Mouse (Mus musculus) CH12.LX (cell line): Measurements from ENCODE around the gene Rab12.

Experiments
- CHD2 ChIP-seq: IDR thresholded peaks from 2 replicates; pipeline ENCODE4 v1.6.1; 2011; ENCODE audit warnings: low read length, improper control_type of control experiment
- CTCF ChIP-seq, 2 experiments: IDR thresholded peaks in 1 of 2; conservative IDR thresholded peaks in 1 of 2; 2 replicates each; pipeline ENCODE4 v1.5.1; 2011 to 2012; ENCODE audit warnings: low read depth in 2 of 2, low read length in 2 of 2, improper control_type of control experiment in 1 of 2, inconsistent platforms in 1 of 2, mild to moderate bottlenecking in 1 of 2, moderate library complexity in 1 of 2
- EP300 ChIP-seq: IDR thresholded peaks from 2 replicates; pipeline ENCODE4 v1.6.1; 2011; ENCODE audit warnings: low read length, improper control_type of control experiment
- GABPA ChIP-seq: IDR thresholded peaks from 2 replicates; pipeline ENCODE4 v1.6.1; 2012; ENCODE audit warnings: low read depth, low read length, improper control_type of control experiment, inconsistent platforms; ENCODE audit not compliant: insufficient replicate concordance
- JUND ChIP-seq: conservative IDR thresholded peaks from 2 replicates; pipeline ENCODE4 v1.6.1; 2011; ENCODE audit warnings: low read depth, low read length, improper control_type of control experiment
- MXI1 ChIP-seq: IDR thresholded peaks from 2 replicates; pipeline ENCODE4 v1.6.1; 2011; ENCODE audit warnings: mild to moderate bottlenecking, low read depth, low read length, improper control_type of control experiment
- POLR2A ChIP-seq: IDR thresholded peaks from 2 replicates; pipeline ENCODE4 v1.6.1; 2011; ENCODE audit warnings: low read depth, mild to moderate bottlenecking, improper control_type of control experiment, low read length
- POLR2AphosphoS2 ChIP-seq: IDR thresholded peaks from 2 replicates; pipeline ENCODE4 v1.6.1; 2011; ENCODE audit warnings: low read depth, low read length, improper control_type of control experiment
- TCF12 ChIP-seq: IDR thresholded peaks from 2 replicates; pipeline ENCODE4 v1.6.1; 2014; ENCODE audit warnings: low read depth, mild to moderate bottlenecking, inconsistent platforms, low read length, improper control_type of control experiment
- USF1 ChIP-seq: IDR thresholded peaks from 2 replicates; pipeline ENCODE4 v1.6.1; 2014; ENCODE audit warnings: low read depth, mild to moderate bottlenecking, inconsistent platforms, low read length, improper control_type of control experiment
- ZMIZ1 ChIP-seq: IDR thresholded peaks from 2 replicates; pipeline ENCODE4 v1.6.1; 2012; ENCODE audit warnings: low read depth, mild to moderate bottlenecking, inconsistent platforms, low read length, improper control_type of control experiment
- ZNF384 ChIP-seq: IDR thresholded peaks from 2 replicates; pipeline ENCODE4 v1.6.1; 2012; ENCODE audit warnings: low read depth, low read length, improper control_type of control experiment, inconsistent platforms

- TF ChIP-seq POLR2AphosphoS2 = no peak
- no peak for TF ChIP-seq CTCF (conservative IDR thresholded peaks at IDR 0.05 in 1 of 2, IDR thresholded peaks at IDR 0.05 in 1 of 2; ENCODE audit: low read depth in 2 of 2, low read length in 2 of 2)
- TF ChIP-seq ZMIZ1 = no peak
- no peak for TF ChIP-seq POLR2A
- TF ChIP-seq JUND = no peak
- no peak for TF ChIP-seq USF1
- no peak for TF ChIP-seq TCF12
- no peak for TF ChIP-seq CHD2
- TF ChIP-seq ZNF384 = no peak
- no peak for TF ChIP-seq MXI1
- no peak for TF ChIP-seq EP300
- no peak for TF ChIP-seq GABPA
Observed at GRCm38 (mm10) chr17:66523396-66523795, 3.9 kb upstream of the Rab12 start.
